Mouse (Mus musculus): ENCODE results near the gene Cenpp. TPM values are rescaled to one million over a fixed set of nuclear protein-coding genes. Genes with fewer than 3 reads are reported as not detected.
A peak's percentile ranks its signal among the peaks of the same experiment; 100 is the strongest.

Gene Cenpp
- polyA plus RNA-seq, 1 experiment from 2014 or later, result 38.4 TPM

GRCm38 (mm10) chr13:49465875-49466274, 186.7 kb downstream of the Cenpp start:
- H3K4me3 ChIP-seq, result no peak overlapping the region
- no peaks in the 10 kb centered on the region for H3K4me1 ChIP-seq
- DNase-seq (ENCODE audit: low spot score), result no peak
- H3K27ac ChIP-seq (replicated peaks), result no peak overlapping the region
- no peaks in the 10 kb centered on the region for H3K9me3 ChIP-seq (replicated peaks)
- WGBS, result 97% methylated on average over 4 of the region's 4 CpGs
- no peaks in the 10 kb centered on the region for H3K27me3 ChIP-seq (ENCODE audit: low read depth, poor library complexity, severe bottlenecking)
- H3K36me3 ChIP-seq, result peaks cover 48% of the 10 kb centered on the region

- no peak for DNase-seq (ENCODE audit: low spot score)
- WGBS, result 99% methylated on average over 2 of the region's 2 CpGs
- H3K27me3 ChIP-seq (ENCODE audit: low read depth, poor library complexity, severe bottlenecking), result no peaks in the 10 kb centered on the region
- H3K4me3 ChIP-seq, result no peak overlapping the region
- H3K9me3 ChIP-seq (replicated peaks), result no peaks in the 10 kb centered on the region
- peaks cover 72% of the 10 kb centered on the region for H3K36me3 ChIP-seq
- no peaks in the 10 kb centered on the region for H3K4me1 ChIP-seq
- no peak overlapping the region for H3K27ac ChIP-seq (replicated peaks)
Observed at GRCm38 (mm10) chr13:49462921-49463320, 189.7 kb downstream of the Cenpp start.

- no peak overlapping the region for H3K4me3 ChIP-seq
- no peaks in the 10 kb centered on the region for H3K27me3 ChIP-seq (ENCODE audit: low read depth, poor library complexity, severe bottlenecking)
- no peaks in the 10 kb centered on the region for H3K9me3 ChIP-seq (replicated peaks)
- H3K27ac ChIP-seq (replicated peaks), result no peak overlapping the region
- peaks cover 76% of the 10 kb centered on the region for H3K36me3 ChIP-seq
- no peak for DNase-seq (ENCODE audit: low spot score)
- 87% methylated on average over 15 of the region's 15 CpGs for WGBS
- no peaks in the 10 kb centered on the region for H3K4me1 ChIP-seq
Observed at GRCm38 (mm10) chr13:49461458-49462132, 191.0 kb downstream of the Cenpp start.

GRCm38 (mm10) chr13:49460692-49461414, 191.7 kb downstream of the Cenpp start:
- Histone ChIP-seq H3K4me1 (no peaks in the 10 kb centered on the region), H3K4me3 (no peak overlapping the region), H3K27ac (replicated peaks) (no peak overlapping the region), H3K9me3 (replicated peaks) (no peaks in the 10 kb centered on the region), H3K27me3 (ENCODE audit: low read depth, poor library complexity, severe bottlenecking) (no peaks in the 10 kb centered on the region), H3K36me3 (peaks cover 76% of the 10 kb centered on the region)
- no peak for DNase-seq (ENCODE audit: low spot score)
- 87% methylated on average over 5 of the region's 5 CpGs for WGBS

GRCm38 (mm10) chr13:49460276-49460675, 192.3 kb downstream of the Cenpp start:
- H3K4me3 ChIP-seq, result no peak overlapping the region
- no peaks in the 10 kb centered on the region for H3K4me1 ChIP-seq
- peaks cover 71% of the 10 kb centered on the region for H3K36me3 ChIP-seq
- no peak for DNase-seq (ENCODE audit: low spot score)
- WGBS, result 92% methylated on average over 4 of the region's 4 CpGs
- no peak overlapping the region for H3K27ac ChIP-seq (replicated peaks)
- no peaks in the 10 kb centered on the region for H3K9me3 ChIP-seq (replicated peaks)
- no peaks in the 10 kb centered on the region for H3K27me3 ChIP-seq (ENCODE audit: low read depth, poor library complexity, severe bottlenecking)

- Histone ChIP-seq H3K27ac (replicated peaks) (no peak overlapping the region), H3K4me1 (no peaks in the 10 kb centered on the region), H3K4me3 (no peak overlapping the region), H3K36me3 (peaks cover 76% of the 10 kb centered on the region), H3K27me3 (ENCODE audit: low read depth, poor library complexity, severe bottlenecking) (no peaks in the 10 kb centered on the region), H3K9me3 (replicated peaks) (no peaks in the 10 kb centered on the region)
- WGBS, result 57% methylated on average over 5 of the region's 5 CpGs
- peak; percentile 71 for DNase-seq (ENCODE audit: low spot score)
Observed at GRCm38 (mm10) chr13:49449318-49449749, 203.3 kb downstream of the Cenpp start.

GRCm38 (mm10) chr13:49444451-49444850, 208.1 kb downstream of the Cenpp start:
- Histone ChIP-seq H3K27me3 (ENCODE audit: low read depth, poor library complexity, severe bottlenecking) (no peaks in the 10 kb centered on the region), H3K27ac (replicated peaks) (no peak overlapping the region), H3K9me3 (replicated peaks) (no peaks in the 10 kb centered on the region), H3K4me3 (no peak overlapping the region), H3K4me1 (no peaks in the 10 kb centered on the region), H3K36me3 (peaks cover 63% of the 10 kb centered on the region)
- no peak for DNase-seq (ENCODE audit: low spot score)
- WGBS, result 94% methylated on average over 6 of the region's 6 CpGs

GRCm38 (mm10) chr13:49436170-49436569, 216.4 kb downstream of the Cenpp start:
- WGBS, result 78% methylated on average over 4 of the region's 4 CpGs
- H3K36me3 ChIP-seq, result peaks cover 69% of the 10 kb centered on the region
- H3K27ac ChIP-seq (replicated peaks), result no peak overlapping the region
- no peak overlapping the region for H3K4me3 ChIP-seq
- no peaks in the 10 kb centered on the region for H3K27me3 ChIP-seq (ENCODE audit: low read depth, poor library complexity, severe bottlenecking)
- H3K9me3 ChIP-seq (replicated peaks), result no peaks in the 10 kb centered on the region
- H3K4me1 ChIP-seq, result no peaks in the 10 kb centered on the region
- no peak for DNase-seq (ENCODE audit: low spot score)

- peaks cover 67% of the 10 kb centered on the region for H3K36me3 ChIP-seq
- H3K4me3 ChIP-seq, result no peak overlapping the region
- 84% methylated on average over 1 of the region's 1 CpGs for WGBS
- H3K9me3 ChIP-seq (replicated peaks), result no peaks in the 10 kb centered on the region
- H3K27me3 ChIP-seq (ENCODE audit: low read depth, poor library complexity, severe bottlenecking), result no peaks in the 10 kb centered on the region
- H3K27ac ChIP-seq (replicated peaks), result no peak overlapping the region
- no peaks in the 10 kb centered on the region for H3K4me1 ChIP-seq
- no peak for DNase-seq (ENCODE audit: low spot score)
Observed at GRCm38 (mm10) chr13:49435745-49436144, 216.8 kb downstream of the Cenpp start.

- no peak for DNase-seq (ENCODE audit: low spot score)
- Histone ChIP-seq H3K27me3 (ENCODE audit: low read depth, poor library complexity, severe bottlenecking) (no peaks in the 10 kb centered on the region), H3K27ac (replicated peaks) (no peak overlapping the region), H3K36me3 (peaks cover 64% of the 10 kb centered on the region), H3K4me3 (no peak overlapping the region), H3K4me1 (no peaks in the 10 kb centered on the region), H3K9me3 (replicated peaks) (no peaks in the 10 kb centered on the region)
- WGBS, result 96% methylated on average over 2 of the region's 2 CpGs
Observed at GRCm38 (mm10) chr13:49433268-49434029, 219.1 kb downstream of the Cenpp start.

- peaks cover 38% of the 10 kb centered on the region for H3K36me3 ChIP-seq
- no peaks in the 10 kb centered on the region for H3K4me1 ChIP-seq
- DNase-seq (ENCODE audit: low spot score), result no peak
- no peaks in the 10 kb centered on the region for H3K27me3 ChIP-seq (ENCODE audit: low read depth, poor library complexity, severe bottlenecking)
- no peak overlapping the region for H3K4me3 ChIP-seq
- H3K27ac ChIP-seq (replicated peaks), result no peak overlapping the region
- 85% methylated on average over 4 of the region's 4 CpGs for WGBS
- no peaks in the 10 kb centered on the region for H3K9me3 ChIP-seq (replicated peaks)
Observed at GRCm38 (mm10) chr13:49430529-49430928, 222.1 kb downstream of the Cenpp start.

GRCm38 (mm10) chr13:49428042-49428675, 224.4 kb downstream of the Cenpp start:
- Histone ChIP-seq H3K4me1 (peaks cover 5% of the 10 kb centered on the region), H3K4me3 (no peak overlapping the region), H3K27me3 (ENCODE audit: low read depth, poor library complexity, severe bottlenecking) (no peaks in the 10 kb centered on the region), H3K27ac (replicated peaks) (no peak overlapping the region), H3K9me3 (replicated peaks) (no peaks in the 10 kb centered on the region), H3K36me3 (peaks cover 17% of the 10 kb centered on the region; the same call in 1 of the 2 replicates)
- no peak for DNase-seq (ENCODE audit: low spot score)
- 95% methylated on average over 1 of the region's 1 CpGs for WGBS

Data from midbrain, embryonic 10.5 days (tissue).